Mouse (Mus musculus) frontal cortex, adult 2 months (tissue): ENCODE results near the gene Lyst. TPM values are rescaled to one million over a fixed set of nuclear protein-coding genes. Genes with fewer than 3 reads are reported as not detected.
A peak's percentile ranks its signal among the peaks of the same experiment; 100 is the strongest.

ENCODE experiments used
- DNase-seq, 2 experiments: peaks; one replicate each; pipeline ENCODE4 v3.0.0; 2022; ENCODE audit warnings: low spot score in 1 of 2; ENCODE audit errors: extremely low spot score in 1 of 2
- polyA plus RNA-seq: library from polyadenylated mRNA; depleted of rRNA; stranded (reverse); fragments of >200 nt; gene quantifications from 2 replicates; pipeline ENCODE4 v1.2.3, GENCODE M21; 2012

Gene Lyst
- polyA plus RNA-seq, 1 experiment: 12.2 TPM

GRCm38 (mm10) chr13:13572941-13573340 is 17.3 kb upstream of the Lyst start:
- no peak for DNase-seq

- DNase-seq: peak in 1 of 2 experiments; percentile 65
Measured at GRCm38 (mm10) chr13:13573572-13574257, 16.5 kb upstream of the Lyst start.

GRCm38 (mm10) chr13:13574258-13574870 is 15.8 kb upstream of the Lyst start:
- peak; percentile 16 to 63 for DNase-seq

GRCm38 (mm10) chr13:13575106-13575505 is 15.1 kb upstream of the Lyst start:
- DNase-seq: no peak

GRCm38 (mm10) chr13:13576469-13577205 is 13.6 kb upstream of the Lyst start:
- no peak for DNase-seq

- no peak for DNase-seq
Measured at GRCm38 (mm10) chr13:13581988-13582387, 8.2 kb upstream of the Lyst start.

- no peak for DNase-seq
Measured at GRCm38 (mm10) chr13:13583473-13583872, 6.7 kb upstream of the Lyst start.

GRCm38 (mm10) chr13:13587653-13588184 is 2.5 kb upstream of the Lyst start:
- no peak for DNase-seq

GRCm38 (mm10) chr13:13588518-13588917 is 1.7 kb upstream of the Lyst start:
- no peak for DNase-seq

- no peak for DNase-seq
Measured at GRCm38 (mm10) chr13:13589032-13589431, 1.2 kb upstream of the Lyst start.

- DNase-seq: no peak
Measured at GRCm38 (mm10) chr13:13591892-13592291, 1.7 kb downstream of the Lyst start.

GRCm38 (mm10) chr13:13596424-13597044 is 6.3 kb downstream of the Lyst start:
- DNase-seq: no peak

GRCm38 (mm10) chr13:13597896-13598295 is 7.7 kb downstream of the Lyst start:
- no peak for DNase-seq

- no peak for DNase-seq
Measured at GRCm38 (mm10) chr13:13601407-13601806, 11.2 kb downstream of the Lyst start.

GRCm38 (mm10) chr13:13606149-13606548 is 16.0 kb downstream of the Lyst start:
- no peak for DNase-seq

- DNase-seq: no peak
Measured at GRCm38 (mm10) chr13:13608311-13608710, 18.1 kb downstream of the Lyst start.

- no peak for DNase-seq
Measured at GRCm38 (mm10) chr13:13609655-13610054, 19.5 kb downstream of the Lyst start.

GRCm38 (mm10) chr13:13612882-13613281 is 22.7 kb downstream of the Lyst start:
- DNase-seq: peak in 1 of 2 experiments; percentile 52

- DNase-seq: no peak
Measured at GRCm38 (mm10) chr13:13614235-13614634, 24.0 kb downstream of the Lyst start.

- DNase-seq: no peak
Measured at GRCm38 (mm10) chr13:13621456-13621855, 31.3 kb downstream of the Lyst start.

GRCm38 (mm10) chr13:13622565-13622964 is 32.4 kb downstream of the Lyst start:
- no peak for DNase-seq
